Mouse (Mus musculus): ENCODE measurements around the gene Pik3c2b.
"Not testable (repeated sequence)": the region's sequence is repeated elsewhere in the genome, so short reads cannot be mapped to it uniquely, and the experiment has no call there.

The Pik3c2b gene

DNA sequence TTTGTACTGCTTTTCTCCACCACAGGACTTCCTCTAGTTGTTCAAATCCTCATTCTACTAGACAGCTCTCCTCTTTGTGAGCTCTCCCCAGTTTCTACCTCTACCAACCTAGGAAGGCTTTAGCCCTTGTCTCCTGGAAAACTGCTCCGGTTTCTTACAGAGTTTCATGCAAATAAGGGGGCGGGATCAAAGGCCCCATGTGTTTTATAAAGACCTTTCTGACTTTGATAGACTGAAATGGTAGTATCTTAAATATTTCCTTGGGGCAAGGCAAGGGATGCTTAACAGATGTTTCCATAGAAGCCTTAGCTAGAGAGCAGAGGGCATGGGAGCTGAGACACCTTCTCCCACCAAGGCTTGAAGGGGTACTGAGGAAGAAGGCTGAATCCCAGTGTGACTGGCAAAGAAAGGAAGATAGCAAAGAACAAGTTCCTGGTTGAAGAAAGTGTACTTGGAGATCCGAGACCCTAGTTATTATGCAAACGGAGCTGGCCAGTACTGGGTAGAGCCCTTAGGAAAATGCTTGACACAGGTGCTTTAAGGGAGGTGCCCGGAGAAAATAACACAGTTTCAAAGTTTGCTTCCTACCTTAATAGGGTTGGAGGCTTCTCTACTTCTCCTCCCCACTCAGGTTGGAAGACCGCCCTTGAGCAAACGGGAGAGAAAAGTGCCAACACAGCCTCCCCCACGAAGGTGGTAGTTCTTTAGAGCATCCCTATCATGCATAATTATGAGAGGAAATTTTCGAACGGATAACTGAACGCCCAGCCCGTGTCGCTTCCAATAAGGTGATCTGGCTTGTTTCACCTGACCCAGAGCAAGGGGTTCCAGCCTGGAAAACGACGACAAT is at the start of gene Pik3c2b:
Gene Pik3c2b, plus strand, starts transcription at position 657 of the 850 bp plus-strand sequence.
- DNase-seq (ENCODE audit: low read depth) = no peak

DNA sequence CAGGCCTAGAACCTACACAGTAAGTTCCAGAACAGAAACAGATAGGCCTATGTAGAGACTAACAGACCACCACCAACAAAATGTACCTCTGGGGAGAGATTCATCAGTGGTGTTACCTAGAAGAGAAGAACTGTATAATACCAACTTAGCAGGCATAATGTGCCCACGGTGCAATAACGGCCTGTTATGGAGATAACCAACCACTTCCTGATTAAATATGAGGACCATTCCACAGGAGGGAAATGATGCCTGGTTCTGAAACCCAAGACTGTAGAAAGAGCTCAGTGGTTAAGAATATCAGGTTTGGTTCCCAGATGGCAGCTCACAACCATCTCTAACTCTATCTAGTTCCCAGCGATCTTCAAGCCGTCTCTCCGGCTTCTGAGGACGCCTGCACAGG is 45.1 kb upstream of the Pik3c2b start:
- no peak for DNase-seq (ENCODE audit: low read depth)

DNA sequence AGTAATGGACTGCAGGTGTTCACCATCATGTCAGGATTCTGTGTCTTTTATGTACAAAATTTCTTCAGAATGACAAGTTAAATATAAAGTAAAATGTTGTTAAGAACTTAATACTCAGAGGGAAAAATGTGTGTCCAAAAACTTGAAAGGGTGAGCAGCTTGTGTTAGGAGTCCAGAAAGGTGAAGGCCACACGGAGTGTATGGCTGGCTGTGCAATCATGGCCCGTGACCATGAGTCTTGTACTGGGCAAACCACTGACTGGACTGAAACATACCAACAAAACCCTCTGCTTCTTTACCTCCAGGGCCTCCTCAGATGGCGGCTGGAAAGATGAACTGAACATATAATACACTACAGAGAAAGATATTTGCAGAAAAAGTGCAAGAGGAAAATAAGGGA is 38.9 kb upstream of the Pik3c2b start:
- no peak for DNase-seq (ENCODE audit: low read depth)

DNA sequence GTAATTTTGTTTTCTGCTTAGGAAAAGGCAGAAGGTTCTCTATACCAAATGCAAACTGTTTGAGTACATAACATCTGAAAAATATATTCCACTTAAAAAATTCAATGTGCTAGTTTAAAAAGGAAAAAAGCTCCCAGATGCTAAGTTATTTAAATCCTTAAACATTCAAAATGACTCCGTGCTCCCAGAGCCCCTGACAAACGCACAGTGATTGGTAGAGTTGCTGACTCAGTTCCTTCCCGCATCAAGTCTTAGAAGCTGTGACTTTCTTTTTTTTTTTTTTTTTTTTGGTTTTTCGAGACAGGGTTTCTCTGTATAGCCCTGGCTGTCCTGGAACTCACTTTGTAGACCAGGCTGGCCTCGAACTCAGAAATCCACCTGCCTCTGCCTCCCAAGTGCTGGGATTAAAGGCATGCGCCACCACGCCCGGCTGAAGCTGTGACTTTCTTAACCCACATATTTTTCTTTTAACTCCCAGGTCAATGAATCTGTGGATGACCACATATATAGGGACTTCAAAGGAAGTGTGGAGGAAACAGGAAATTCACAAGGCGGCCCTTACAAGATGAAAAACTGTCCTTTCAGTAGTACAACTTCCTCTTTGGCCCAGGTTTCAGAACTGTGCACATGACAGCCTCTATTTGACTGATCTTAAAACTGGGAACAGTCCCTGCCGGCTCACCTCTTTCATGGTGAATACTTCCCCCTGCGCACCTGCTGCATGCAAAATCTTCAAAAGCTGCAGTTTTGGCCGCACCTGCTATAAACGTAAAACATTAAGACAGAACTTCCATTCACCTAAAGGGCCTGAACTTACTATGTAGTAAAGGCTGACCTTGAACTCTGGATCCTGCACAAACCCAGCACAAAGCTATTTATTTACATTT is 33.3 kb upstream of the Pik3c2b start:
- no peak for DNase-seq (ENCODE audit: low read depth)

DNA sequence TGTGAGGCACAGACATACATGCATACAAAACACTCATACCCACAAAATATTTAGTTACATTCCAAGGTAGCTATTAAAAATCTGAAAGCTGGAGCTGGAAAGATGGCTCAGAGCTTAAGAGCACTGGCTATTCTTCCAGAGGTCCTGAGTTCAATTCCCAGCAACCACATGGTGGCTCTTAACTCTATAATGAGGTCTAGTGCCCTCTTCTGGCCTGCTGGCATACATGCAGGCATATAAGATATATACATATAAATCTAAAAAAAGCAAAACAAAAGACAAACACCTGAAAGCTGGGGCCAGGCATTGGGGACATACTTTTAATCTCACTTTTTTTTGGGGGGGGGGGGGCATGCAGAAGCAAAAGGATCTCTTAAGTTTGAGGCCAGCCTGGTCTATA is 32.1 kb upstream of the Pik3c2b start:
- DNase-seq (ENCODE audit: low read depth) = no peak

DNA sequence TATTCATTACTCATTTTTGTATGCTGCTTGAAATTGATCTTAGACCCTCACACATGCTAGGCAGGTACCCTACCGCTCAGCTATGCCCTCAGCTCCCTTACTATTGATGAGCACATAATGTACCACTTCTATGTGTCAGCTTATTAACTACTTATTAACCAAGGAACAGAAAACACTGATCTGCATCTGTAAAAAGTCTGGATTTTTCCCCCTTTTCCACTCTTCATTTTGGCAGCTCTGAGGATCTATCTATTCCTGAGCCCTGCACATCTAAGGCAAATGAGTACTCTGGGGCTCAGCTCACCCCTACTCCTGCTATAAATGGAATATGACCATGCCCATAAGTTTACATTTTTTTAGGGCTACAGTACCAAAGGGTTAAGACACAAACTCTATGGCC is 31.3 kb upstream of the Pik3c2b start:
- DNase-seq (ENCODE audit: low read depth) = no peak

DNA sequence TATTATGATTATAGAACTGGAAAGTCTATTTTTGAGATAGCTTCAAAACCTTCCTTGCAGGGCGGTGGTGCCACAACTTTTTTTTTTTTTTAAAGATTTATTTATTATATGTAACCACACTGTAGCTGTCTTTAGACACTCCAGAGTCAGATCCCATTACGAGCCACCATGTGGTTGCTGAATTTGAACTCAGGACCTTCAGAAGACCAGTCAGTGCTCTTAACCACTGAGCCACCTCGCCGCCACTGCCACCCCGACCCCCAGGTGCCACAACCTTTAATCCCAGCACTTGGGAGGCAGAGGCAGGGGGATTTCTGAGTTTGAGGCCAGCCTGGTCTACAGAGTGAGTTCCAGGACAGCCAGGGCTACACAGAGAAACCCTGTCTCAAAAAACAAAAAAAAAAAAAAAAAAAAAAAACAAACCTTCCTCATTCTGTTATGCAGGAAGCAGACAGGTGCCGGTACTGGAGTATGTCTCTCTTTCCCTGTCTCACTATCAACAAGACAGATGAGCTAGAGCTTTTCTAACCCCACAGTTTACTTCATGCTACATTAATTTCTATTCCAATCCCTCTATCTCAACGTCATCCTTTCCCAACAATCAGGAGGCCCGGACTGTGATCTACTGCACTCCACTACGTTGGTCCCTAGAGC is 28.6 kb upstream of the Pik3c2b start:
- DNase-seq (ENCODE audit: low read depth) = no peak

DNA sequence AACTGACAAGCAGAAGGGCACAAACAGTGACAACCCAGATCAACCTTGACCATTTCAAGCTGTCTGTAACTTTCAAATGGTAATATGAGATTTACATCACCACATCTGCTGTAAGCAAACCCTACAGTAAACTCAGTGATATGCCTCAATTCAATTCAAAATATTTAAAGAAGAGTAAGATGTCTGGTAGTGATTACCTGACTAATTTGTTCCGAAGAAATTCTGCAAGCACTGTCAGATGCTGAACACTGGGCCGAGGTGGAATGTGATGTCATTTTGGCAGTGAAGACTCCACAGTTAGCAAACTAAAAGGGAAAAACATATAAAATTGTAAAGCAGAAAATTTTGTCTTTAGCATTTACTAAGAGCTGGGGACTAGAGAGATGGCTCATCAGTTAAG is 26.9 kb upstream of the Pik3c2b start:
- no peak for DNase-seq (ENCODE audit: low read depth)

DNA sequence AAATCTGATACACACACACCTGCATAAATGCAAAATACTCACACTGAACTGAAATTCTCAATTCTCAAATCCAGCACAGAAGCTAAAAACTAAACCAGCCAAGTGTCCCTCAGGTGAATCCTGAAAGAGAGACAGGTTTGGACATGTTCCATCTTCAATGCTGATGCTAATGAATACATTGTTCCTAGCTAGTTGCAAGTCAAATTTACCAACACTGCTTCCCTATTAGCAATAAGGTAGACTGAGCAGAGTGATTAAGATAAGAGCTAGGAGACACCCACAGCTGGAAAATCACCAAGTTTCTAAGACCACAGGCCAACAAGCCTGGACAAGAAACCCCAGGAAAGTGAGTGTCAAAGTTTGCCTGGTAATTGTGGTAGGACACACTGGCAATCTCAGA is 26.2 kb upstream of the Pik3c2b start:
- DNase-seq (ENCODE audit: low read depth) = no peak

DNA sequence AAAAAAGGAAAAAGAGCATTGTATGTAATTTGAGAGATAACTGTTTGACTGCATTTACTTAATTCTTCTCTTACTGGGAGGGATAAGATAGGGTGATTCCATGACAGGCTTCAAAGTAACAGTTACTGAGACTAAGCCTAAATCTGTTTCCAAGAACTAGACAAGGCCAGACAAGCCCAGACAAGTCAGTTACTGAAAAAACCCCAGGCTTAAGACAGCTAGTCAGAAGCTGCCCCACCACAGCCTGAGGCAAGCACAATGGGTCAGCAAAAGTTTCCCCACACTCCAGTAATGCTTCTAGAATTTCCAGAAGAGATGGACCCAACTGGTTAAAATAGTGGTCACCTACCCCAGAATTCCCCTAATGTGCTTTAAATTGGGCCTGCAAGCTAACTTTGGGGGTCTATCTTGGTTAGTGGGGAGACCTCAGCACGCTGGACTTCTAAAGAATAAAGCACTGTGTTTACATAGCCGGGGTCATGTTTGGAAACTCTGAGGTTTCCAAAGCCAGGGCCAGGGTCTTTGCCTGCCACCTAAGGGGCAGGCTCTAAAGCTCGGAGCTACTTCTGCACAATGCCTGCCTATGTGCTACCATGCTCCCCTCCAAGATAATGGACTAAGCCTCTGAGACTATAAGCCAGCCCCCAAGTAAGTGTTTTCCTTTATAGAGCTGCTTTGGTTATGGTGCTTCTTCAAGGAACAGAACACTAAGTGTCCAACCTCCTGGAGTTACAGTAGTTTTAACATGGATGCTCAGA is 25.2 kb upstream of the Pik3c2b start:
- DNase-seq (ENCODE audit: low read depth) = no peak

DNA sequence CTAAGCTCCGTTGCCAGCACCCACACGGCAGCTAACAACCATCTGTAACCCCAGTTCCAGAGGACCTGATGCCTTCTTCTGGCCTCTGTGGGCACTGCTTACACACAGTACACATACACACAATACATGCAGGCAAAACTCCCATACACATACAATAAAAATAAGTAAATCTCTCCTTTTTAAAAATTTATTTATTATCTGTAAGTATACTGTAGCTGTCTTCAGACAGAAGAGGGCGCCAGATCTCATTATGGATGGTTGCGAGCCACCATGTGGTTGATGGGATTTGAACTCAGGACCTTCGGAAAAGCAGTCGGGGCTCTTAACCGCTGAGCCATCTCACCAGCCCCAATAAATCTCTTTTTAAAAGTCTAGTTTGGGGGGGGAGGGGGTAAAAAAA is 24.1 kb upstream of the Pik3c2b start:
- no peak for DNase-seq (ENCODE audit: low read depth)

DNA sequence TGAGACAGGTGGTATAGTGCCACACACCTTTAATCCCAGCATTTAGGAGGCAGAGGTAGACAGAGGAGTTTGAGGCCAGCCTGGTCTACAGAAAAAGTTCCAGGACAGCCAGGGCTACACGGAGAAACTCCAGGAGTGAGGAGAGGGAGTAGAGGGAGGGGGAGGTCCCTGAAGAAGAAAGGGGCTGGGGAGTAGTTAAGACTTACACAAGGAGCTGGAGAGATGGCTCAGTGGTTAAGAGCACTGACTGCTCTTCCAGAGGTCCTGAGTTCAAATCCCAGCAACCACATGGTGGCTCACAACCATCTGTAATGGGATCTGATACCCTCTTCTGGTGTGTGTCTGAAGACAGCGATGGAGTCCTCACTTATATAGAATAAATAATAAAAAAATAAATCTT is 23.5 kb upstream of the Pik3c2b start:
- not testable (repeated sequence) for DNase-seq (ENCODE audit: low read depth)

DNA sequence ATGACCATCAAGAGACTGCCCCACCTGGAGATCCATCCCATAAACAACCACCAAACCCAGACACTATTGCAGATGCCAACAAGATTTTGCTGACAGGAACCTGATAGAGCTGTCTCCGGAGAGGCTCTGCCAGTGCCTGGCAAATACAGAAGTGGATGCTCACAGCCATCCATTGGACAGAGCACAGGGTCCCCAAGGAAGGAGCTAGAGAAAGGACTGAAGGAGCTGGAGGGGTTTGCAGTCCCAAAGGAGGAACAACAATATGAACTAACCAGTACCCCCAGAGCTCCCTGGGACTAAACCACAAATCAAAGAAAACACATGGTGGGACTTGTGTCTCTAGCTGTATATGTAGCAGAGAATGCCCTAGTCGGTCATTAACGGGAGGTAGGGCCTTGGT is 21.7 kb upstream of the Pik3c2b start:
- DNase-seq (ENCODE audit: low read depth) = not testable (repeated sequence)

DNA sequence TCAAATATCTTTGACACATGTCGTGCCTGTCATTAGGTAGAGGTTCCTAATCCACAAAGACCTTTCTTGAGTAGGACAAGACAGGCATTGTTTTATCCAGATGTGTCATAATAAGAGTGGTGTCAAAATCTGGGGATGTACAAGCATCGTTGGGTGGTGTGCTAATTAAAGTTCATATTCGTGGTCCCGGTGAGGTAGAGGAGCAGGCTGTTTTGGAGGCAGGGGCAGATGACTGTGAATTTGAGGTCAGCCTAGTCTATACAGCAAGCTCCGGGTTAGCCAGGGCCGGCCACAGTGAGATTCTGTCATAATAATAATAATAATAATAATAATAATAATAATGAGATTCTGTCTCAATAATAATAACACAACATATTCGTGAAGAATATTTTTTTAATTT is 21.0 kb upstream of the Pik3c2b start:
- no peak for DNase-seq (ENCODE audit: low read depth)

DNA sequence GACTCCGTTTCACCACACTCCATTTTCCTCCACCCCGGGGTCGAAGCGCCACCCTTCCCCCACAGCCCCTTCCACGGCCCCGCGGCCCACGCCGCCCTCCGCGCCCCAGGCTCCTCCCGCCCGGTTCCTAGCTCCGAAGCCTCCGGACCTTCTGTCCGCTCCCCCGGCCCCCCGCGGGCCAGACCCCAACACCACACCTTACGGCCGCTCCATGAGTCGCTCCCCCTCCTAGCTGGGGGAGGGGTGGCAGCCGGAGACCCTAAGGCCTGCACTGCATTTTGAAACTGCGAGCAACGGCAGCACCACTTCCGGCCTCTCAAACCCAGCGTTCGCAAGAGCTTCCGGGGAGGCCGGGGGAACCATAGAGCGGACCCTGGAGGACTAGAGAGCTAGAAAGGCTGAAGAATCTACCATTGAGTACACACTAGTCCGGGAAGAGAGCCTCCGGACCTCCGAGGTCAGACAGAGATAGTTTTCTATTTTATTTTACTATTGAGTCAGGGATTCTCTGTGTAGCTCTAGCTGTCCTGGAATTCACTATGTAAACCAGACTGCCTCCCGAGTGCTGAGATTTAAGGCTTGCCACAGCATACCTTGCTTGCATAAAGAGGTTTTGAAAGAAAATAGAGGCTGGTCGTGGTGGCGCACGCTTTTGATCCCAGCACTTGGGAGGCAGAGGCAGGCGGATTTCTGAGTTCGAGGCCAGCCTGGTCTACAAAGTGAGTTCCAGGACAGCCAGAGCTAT is 20.2 kb upstream of the Pik3c2b start:
- peak; percentile 93 for DNase-seq (ENCODE audit: low read depth)

DNA sequence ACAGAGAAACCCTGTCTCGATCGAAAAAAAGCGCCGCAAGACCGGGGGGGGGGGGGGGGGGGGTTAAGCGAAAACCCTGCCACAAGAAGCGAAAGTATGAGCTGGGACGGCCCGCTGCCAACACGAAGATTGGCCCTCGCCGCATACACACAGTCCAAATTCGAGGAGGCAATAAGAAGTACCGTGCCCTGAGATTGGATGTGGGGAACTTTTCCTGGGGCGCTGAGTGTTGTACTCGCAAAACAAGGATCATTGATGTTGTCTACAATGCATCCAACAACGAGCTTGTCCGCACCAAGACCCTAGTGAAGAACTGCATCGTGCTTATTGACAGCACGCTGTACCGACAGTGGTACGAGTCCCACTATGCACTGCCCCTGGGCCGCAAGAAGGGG is 19.7 kb upstream of the Pik3c2b start:
- DNase-seq (ENCODE audit: low read depth) = not testable (repeated sequence)

DNA sequence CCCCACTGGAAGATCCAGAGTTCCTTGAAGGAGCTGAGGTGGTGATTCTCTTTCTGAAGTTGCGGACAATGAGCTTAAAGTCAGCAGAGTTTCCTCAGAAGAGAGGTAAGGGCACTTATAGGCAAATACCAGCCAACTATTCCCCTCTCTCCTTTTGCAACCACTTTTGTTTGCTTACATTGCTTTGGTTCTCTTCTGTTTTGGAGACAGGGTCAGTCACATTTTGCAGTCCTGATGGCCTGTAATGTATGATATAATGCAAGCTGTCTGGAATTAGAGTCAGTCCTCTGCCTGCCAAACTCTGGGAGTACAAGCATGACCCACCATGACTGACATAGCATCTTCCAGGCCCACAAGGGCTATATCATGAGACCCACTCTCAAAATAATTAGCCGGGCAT is 18.3 kb upstream of the Pik3c2b start:
- DNase-seq (ENCODE audit: low read depth) = no peak

DNA sequence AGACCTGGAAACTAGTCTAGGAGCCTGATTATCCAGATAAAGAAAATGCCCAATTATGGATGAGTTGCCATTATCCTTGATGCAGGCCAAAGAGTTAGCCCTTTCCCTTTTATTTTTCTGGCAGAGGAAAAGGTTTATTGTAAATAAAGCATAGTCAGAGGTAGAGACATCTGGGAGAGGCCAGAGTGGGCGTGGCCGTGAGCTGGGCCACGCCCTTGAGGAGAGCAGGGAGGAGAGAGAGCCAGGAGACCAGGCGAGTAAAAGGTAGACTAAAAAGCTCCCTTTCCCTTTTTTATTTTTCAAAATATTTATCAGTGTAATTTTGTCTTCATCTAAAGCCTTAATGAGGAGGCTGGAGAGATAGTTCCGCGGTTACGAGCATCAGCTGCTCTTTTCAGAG is 17.5 kb upstream of the Pik3c2b start:
- no peak for DNase-seq (ENCODE audit: low read depth)

DNA sequence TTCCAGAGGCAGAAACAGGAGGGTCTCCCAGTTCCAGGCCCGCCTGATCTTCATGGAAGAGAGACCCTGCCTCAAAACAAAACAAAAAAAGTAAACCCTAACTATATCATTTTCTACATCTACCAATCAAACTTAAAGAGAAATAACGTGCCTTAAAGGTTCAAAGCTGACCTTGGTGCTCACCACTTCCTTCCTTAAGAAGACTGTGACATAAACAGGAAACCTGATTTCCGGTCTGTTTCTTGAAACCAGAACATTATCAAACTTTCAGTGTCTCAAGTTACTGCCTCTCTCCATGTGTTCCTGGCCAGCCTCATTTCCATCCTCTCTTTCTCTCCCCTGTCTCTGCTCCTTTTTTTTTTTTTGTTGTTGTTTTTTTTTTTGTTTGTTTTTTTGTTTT is 15.7 kb upstream of the Pik3c2b start:
- DNase-seq (ENCODE audit: low read depth) = no peak

DNA sequence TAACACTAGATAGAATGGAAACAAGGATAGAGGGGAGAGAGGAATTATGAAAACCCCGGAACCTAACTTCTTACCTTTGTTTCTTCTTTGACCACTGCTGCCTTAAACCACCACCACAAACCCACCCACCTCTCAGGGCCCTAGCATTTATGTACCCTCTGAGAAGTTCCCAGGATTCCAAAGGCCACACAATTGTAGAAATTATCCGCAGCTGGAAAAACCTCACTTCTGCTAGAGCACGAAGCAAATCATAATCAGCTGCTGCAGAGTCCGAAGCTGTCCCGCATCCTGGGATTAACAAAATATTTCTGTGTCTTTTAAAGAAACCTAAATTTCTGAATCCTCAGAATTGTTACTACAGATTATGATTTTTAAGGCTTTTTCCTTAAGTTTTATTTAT is 15.0 kb upstream of the Pik3c2b start, which contains the start of gene Mdm4:
Gene Mdm4, minus strand, starts transcription at position 101 of the 400 bp plus-strand sequence.
- no peak for DNase-seq (ENCODE audit: low read depth)

DNA sequence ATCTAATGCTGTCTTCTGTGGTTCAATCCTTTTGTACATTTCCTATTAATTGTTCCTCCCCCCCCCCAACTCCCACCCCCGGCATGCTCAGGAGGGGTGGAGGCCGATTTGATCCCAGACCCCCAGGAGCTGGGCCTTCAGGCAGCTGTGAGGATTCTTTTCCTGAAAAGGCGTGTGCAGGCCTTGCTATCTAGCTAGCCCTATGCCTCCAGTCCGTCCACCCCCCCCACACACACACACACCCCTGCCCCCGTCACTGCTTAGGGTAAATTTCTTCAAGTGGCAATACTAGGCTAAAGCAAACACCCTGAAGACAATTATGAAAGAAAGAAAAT is 12.5 kb upstream of the Pik3c2b start:
- no peak for DNase-seq (ENCODE audit: low read depth)
